Mouse (Mus musculus) embryo, embryonic 10.5 days (tissue): Measurements from ENCODE around the gene Gpi1.
A peak's percentile ranks its signal among the peaks of the same experiment; 100 is the strongest.
"Not testable (repeated sequence)": the region's sequence is repeated elsewhere in the genome, so short reads cannot be mapped to it uniquely, and the experiment has no call there.

Experiments
- DNase-seq: peaks from one replicate; pipeline ENCODE4 v3.0.0-alpha.2; 2015; ENCODE audit warnings: low spot score

Gpi1 gene

GRCm38 (mm10) chr7:34229691-34230111, 435 bp downstream of the Gpi1 start:
- peak; percentile 73 for DNase-seq

GRCm38 (mm10) chr7:34229153-34229552, 983 bp downstream of the Gpi1 start:
- no peak for DNase-seq

GRCm38 (mm10) chr7:34228641-34229040, 1.5 kb downstream of the Gpi1 start:
- no peak for DNase-seq

- DNase-seq: no peak
These were observed 3.3 kb downstream of the Gpi1 start for GRCm38 (mm10) chr7:34226846-34227245.

GRCm38 (mm10) chr7:34226086-34226485, 4.0 kb downstream of the Gpi1 start:
- DNase-seq: no peak

- no peak for DNase-seq
These were observed 5.8 kb downstream of the Gpi1 start for GRCm38 (mm10) chr7:34224308-34224707.

GRCm38 (mm10) chr7:34222340-34222739, 7.8 kb downstream of the Gpi1 start:
- no peak for DNase-seq

GRCm38 (mm10) chr7:34221594-34222250, 8.4 kb downstream of the Gpi1 start:
- DNase-seq: no peak

GRCm38 (mm10) chr7:34218496-34218895, 11.6 kb downstream of the Gpi1 start:
- no peak for DNase-seq

- no peak for DNase-seq
These were observed 13.7 kb downstream of the Gpi1 start for GRCm38 (mm10) chr7:34216474-34216873.

GRCm38 (mm10) chr7:34215481-34215880, 14.7 kb downstream of the Gpi1 start:
- DNase-seq: no peak

- DNase-seq: no peak
These were observed 15.5 kb downstream of the Gpi1 start for GRCm38 (mm10) chr7:34214644-34215043.

- no peak for DNase-seq
These were observed 16.9 kb downstream of the Gpi1 start for GRCm38 (mm10) chr7:34213281-34213680.

- DNase-seq: no peak
These were observed 21.9 kb downstream of the Gpi1 start for GRCm38 (mm10) chr7:34208027-34208745.

GRCm38 (mm10) chr7:34206331-34206730, 23.8 kb downstream of the Gpi1 start:
- DNase-seq: no peak

GRCm38 (mm10) chr7:34202147-34202546, 28.0 kb downstream of the Gpi1 start:
- DNase-seq: not testable (repeated sequence)

- DNase-seq: no peak
These were observed 29.3 kb downstream of the Gpi1 start for GRCm38 (mm10) chr7:34200829-34201228.

GRCm38 (mm10) chr7:34198346-34198745, 31.8 kb downstream of the Gpi1 start:
- DNase-seq: peak; percentile 53

GRCm38 (mm10) chr7:34196132-34197128, 33.7 kb downstream of the Gpi1 start, which contains the start of gene Pdcd2l:
TSS of gene Pdcd2l (minus strand) at chr7:34196661.
- peak; percentile 94 for DNase-seq

GRCm38 (mm10) chr7:34195632-34196031, 34.5 kb downstream of the Gpi1 start:
- DNase-seq: peak; percentile 13

- DNase-seq: no peak
These were observed 37.3 kb downstream of the Gpi1 start for GRCm38 (mm10) chr7:34192825-34193224.

GRCm38 (mm10) chr7:34189376-34189989, 40.7 kb downstream of the Gpi1 start:
- no peak for DNase-seq
